Mouse (Mus musculus) B cell, adult 2 months (primary cell): ENCODE measurements at regions not wholly inside any gene's neighbourhood (a gene's known extent, or its start where the extent isn't known, plus 50 kb on each side); places are given as distances from the start of the nearest gene placed in this dataset.

Experiments used
- DNase-seq, 2 experiments: peaks; one replicate each; pipeline ENCODE4 v3.0.0; 2022

DNA sequence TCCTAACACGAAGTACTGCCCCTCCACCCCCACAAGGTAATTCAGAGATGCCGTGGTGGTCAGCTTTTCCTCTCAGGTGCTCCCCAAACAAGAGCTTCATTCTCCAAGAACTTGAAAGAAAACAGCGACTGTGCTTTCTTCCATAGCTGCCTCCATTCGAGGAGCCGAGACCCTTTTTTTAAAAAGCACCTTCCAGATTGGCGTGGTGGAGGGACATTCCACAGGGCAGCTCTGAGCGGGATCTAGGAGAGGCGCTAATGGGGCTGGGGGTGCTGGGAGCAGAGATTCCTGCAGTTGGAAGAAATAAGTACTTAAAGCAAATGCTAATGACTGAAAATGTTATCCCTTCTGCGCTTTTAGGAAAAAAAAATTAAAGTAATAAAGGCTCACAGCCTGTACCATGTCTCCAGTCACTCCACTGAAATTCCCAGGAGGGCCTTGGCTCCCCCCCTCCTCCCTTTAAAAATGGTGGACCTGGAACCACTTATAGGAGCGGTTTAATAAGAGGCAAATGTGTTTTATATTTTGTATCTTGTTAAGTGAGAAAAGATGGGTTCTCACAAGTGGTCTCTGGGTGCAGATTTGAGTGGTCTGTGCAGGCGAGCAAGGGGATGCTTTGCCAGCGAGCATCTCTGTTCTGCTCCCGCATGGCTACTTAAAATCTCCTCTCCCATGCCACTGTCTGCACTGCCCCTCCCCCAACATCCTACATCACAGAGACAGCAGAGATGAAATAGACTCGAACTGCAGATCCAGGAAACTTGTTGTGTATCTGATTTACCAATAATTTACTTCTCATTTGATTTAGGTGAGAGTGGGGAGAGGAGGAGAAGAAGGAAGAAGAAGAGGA is 77.4 kb upstream of the Zfhx3 start:
- DNase-seq, result no peak

DNA sequence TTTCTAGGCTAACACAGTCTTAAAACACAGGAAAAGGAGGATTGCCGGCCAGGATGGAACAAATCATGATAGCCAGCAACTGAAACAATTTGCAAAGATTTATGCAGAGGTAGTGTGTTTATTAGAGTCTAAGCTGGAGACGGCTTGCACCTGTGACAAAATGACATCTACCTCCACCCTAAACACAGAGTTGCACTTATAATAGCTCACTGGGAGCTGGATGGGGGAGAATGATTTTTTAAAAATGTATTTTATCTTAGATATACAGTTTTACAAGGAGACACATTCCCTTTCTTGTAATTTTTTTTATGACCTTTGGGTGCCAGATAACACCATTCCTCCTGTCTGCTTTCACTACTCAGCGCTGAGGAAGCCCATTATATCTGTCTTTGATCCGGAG is 76.7 kb upstream of the Zfhx3 start:
- DNase-seq, result no peak

DNA sequence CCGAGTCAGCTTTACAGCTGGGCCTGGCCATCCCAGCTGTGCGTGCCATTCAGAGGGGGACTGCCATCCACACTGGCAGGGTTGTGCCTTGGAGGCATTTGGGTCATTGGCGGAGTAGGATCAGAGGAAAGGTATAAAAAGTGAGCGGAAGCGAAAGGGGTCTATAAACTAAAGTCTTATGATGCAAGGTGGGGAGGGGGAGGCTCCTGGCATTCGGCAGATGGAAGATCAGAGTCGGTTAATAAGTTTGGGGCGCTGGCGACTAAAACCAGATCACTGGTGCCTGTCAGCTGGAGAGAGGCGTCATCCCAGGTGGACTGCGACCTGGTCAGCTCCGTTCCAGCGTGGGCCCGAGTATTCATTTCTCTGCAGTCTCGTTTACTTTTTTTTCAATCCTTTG is 70.7 kb upstream of the Zfhx3 start:
- no peak for DNase-seq

DNA sequence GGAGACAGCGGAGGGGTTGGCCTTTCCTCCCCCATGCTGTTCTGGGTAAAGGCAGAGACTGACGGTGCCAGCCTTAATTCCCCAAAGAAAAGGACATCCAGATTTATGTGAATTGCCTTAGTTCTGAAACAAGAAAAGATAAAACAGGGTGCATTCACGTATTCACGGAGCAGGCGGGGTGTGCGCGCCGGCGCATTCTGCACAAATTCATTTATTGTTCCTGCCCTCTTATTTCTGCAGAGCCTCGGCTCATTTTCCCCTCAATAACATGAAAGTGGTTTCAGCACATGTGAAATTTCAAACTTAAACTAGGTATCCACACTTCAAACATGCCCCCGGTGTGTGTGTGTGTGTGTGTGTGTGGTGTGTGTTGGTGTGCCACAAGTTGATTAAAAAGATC is 70.3 kb upstream of the Zfhx3 start:
- DNase-seq, result no peak

DNA sequence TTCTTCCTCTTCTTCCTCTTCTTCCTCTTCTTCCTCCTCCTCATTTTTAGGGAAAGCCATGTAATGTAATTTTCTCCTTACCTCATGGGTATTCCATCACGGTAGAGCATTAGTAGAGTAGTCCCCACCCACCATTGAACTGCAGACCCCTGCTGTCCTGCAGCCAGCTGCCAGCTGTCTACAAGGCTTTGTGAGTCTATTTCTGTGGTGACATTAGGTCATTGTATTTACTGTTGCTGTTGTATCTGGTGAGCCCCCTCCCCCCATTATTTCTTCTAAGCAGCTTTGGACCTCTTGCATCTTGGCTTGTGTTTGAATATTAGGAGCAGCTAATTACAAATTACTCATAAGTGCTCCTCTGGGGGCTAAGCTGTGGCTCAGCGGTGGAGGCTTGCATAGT is 66.0 kb upstream of the Zfhx3 start:
- no peak for DNase-seq

DNA sequence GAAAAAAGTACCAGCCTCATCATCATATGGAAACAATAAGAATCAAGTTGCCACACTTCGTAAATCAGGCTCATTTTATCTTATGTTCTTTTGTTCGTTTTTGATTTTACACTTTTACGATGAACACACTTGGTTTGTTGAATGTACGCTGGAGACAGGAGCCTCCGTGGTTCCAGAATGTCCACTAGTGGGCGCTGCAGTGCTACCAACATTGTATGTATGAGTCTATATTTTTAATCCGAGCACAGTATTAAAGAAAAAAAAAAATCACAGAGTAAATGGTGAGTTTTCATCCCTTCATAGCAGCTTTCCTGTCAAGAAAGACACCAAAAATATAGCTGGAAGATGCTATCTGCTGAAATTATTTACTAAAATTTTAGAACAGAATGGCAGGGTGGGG is 60.6 kb upstream of the Zfhx3 start:
- DNase-seq, result peak in 1 of 2 experiments; percentile 8

DNA sequence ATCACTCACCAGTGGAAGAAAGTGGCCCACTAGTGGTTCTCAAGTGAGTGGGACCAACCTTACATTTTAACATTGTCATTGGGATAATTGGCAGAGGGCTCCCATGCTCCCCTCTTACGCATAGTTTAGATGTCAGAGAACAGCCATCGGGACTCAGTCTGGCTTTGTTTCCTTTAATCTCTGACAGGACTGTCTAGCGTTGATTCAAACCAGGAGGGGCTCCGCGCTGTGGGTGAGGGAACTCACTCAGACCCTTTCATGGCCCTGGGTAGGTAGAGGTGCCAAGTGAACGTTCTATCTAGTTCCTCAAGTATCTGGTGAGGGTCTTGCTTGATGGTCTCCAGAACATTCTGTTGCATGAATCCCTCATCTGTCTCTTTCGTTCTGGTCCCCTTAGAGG is 56.9 kb upstream of the Zfhx3 start:
- DNase-seq, result no peak

- DNase-seq, result no peak
Observed at GRCm38 (mm10) chr8:107885971-107886370, 56.5 kb upstream of the Zfhx3 start.

DNA sequence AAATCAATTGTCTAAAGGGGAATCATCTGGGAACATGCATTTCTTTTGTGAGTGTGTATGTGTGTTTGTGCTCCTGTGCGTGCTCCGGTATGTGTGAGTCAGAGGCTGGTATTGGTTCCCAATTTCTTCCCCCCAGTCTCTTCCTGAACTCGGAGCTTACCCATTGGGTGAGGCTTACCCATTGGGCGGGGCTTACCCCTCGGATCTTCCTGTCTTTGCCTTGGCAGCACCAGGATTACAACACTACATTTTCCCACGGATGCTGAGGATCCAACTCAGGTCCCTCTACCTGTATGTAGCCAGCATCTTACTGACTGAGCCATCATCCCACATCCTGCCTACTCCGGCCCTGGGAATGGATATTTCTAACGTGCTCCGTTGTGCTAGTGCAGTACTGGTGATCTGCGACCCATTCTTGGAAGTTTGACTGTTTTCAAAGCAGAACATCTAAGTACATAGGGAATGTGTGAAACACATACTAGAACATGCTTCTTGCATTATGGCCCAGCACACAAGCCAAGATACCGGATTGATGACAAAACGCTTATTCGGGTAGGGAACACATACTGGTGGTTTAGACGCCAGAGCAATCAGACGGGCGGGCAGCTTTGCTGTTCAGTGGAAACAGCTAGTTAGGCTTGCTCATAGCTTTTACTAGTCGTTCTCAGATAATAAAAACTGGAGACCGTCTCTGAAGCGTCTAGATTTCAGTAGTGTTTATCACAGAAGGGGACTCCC is 55.8 kb upstream of the Zfhx3 start:
- DNase-seq, result no peak

DNA sequence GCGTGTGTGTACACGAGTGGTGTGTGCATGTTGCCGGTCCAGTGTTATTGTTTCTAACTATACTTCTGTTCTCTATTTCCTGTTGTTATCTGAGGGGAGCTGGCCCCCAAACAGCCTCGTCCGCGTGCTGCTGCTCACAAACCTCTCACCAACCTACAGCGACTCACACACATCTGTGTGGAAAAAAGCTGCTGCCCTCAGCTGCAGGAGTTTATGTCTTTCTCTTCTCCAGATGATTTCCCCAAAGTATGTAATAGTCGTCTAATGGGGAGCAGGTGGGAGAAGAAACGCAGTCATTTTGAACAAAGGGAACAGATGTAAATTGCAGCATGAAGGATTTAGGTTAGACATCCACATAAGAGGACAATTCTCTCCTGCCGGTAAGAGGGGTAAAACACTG is 55.1 kb upstream of the Zfhx3 start:
- DNase-seq, result no peak

GRCm38 (mm10) chr8:107890922-107891321 is 51.5 kb upstream of the Zfhx3 start:
- no peak for DNase-seq
